Mouse (Mus musculus) spleen, adult 2 months (tissue): ENCODE measurements around the gene Abcc2. TPM values are rescaled to one million over a fixed set of nuclear protein-coding genes. Genes with fewer than 3 reads are reported as not detected.

Experiments
- DNase-seq, 2 experiments: peaks; one replicate each; pipeline versions ENCODE4 v3.0.0 to v3.0.0-alpha.2; 2012 to 2021; ENCODE audit warnings: low spot score in 2 of 2, low read depth in 1 of 2
- H3K27ac ChIP-seq: fragments of 200-500 bp; 2 replicates; pipeline ENCODE4 v1.5.1; 2012; ENCODE audit warnings: low read length, inconsistent platforms; ENCODE audit not compliant: insufficient read depth
- H3K27me3 ChIP-seq: fragments of 200-500 bp; 2 replicates; pipeline ENCODE4 v1.6.1; 2012; ENCODE audit warnings: mild to moderate bottlenecking, moderate library complexity, low read length, inconsistent platforms; ENCODE audit not compliant: control insufficient read depth, insufficient read depth
- H3K36me3 ChIP-seq: fragments of 200-500 bp; 2 replicates; pipeline ENCODE4 v1.6.1; 2012; ENCODE audit warnings: mild to moderate bottlenecking, low read length, inconsistent platforms; ENCODE audit not compliant: control insufficient read depth, insufficient read depth
- H3K4me1 ChIP-seq: fragments of 200-500 bp; 2 replicates; pipeline ENCODE4 v1.6.1; 2011; ENCODE audit warnings: inconsistent platforms; ENCODE audit not compliant: control insufficient read depth, insufficient read depth, insufficient read length
- H3K4me3 ChIP-seq: fragments of 200-500 bp; 2 replicates; pipeline ENCODE4 v1.5.1; 2011; ENCODE audit warnings: mild to moderate bottlenecking, inconsistent platforms; ENCODE audit not compliant: insufficient read depth, insufficient read length; ENCODE audit errors: extremely low read depth
- CTCF ChIP-seq: fragments of 200-500 bp; IDR thresholded peaks from 2 replicates; pipeline ENCODE4 v1.5.1; 2011; ENCODE audit warnings: mild to moderate bottlenecking, inconsistent platforms; ENCODE audit not compliant: insufficient read depth, insufficient read length, insufficient replicate concordance; ENCODE audit errors: extremely low read depth
- POLR2A ChIP-seq: fragments of 200-500 bp; IDR thresholded peaks from 2 replicates; pipeline ENCODE4 v1.6.1; 2011; ENCODE audit warnings: low read depth, low read length, inconsistent platforms
- WGBS: fragments of 180-500 bp; shearing (Covaris S2); methylation state at CpG from one replicate; pipeline ENCODE4 v1.1.7; 2018; 5-methylcytosine and 5-hydroxymethylcytosine counted together
- polyA plus RNA-seq: library from polyadenylated mRNA; depleted of rRNA; stranded (reverse); fragments of >200 nt; gene quantifications from 2 replicates; pipeline ENCODE4 v1.2.3, GENCODE M21; 2012; rRNA removed

The Abcc2 gene
- polyA plus RNA-seq, 1 experiment: 0.14 TPM

GRCm38 (mm10) chr19:43884668-43885498, 102.9 kb downstream of the Abcc2 start:
- WGBS: 41% methylated on average over 13 of the region's 13 CpGs
- Histone ChIP-seq H3K4me3 (no peak overlapping the region), H3K27ac (no peak overlapping the region), H3K27me3 (peaks cover 3% of the 10 kb centered on the region; the same call in 1 of the 2 replicates), H3K36me3 (no peaks in the 10 kb centered on the region), H3K4me1 (no peaks in the 10 kb centered on the region)
- no peak for TF ChIP-seq CTCF
- TF ChIP-seq POLR2A: no peak
- no peak for DNase-seq

DNA sequence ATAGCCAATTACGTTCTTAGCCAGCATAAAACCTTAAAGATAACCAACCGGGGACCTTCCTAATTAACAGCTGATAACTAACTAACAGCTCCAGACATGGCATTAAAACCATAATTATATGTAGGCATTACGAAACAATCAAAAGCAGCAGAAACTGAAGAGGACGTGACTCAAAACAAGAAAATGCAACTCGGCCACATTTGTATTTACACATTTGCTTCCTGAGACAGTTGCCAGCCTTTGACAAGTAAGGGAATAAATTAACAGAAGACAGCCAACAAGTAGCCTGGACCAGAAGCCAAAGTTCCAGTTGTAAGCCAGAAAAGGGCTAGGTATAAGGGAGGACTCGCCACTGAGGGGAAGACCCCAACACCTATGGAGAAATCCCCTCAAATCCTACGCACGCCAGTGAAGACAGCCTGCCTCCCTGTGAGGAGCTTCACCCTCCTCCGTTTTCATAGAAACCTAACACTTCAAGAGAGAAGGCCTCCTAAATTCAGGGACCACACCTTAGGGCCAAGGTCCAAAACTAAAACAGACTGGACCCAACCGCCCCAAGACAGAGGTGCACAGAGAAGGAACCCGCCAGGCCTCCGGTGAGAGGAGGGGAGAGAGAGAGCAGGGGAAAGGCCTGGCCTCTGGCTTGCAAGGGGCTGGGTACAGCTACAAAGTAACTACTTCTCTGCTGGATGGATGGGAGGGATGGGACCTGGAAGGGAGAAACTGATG, 104.5 kb downstream of the Abcc2 start:
- Histone ChIP-seq H3K27me3 (0 out of 2 replicates have a peak, but pooled peaks cover 1% of the 10 kb centered on the region), H3K4me1 (no peaks in the 10 kb centered on the region), H3K36me3 (no peaks in the 10 kb centered on the region; the same call in 1 of the 2 replicates), H3K4me3 (no peak overlapping the region), H3K27ac (no peak overlapping the region)
- 87% methylated on average over 12 of the region's 12 CpGs for WGBS
- TF ChIP-seq POLR2A (no peak), CTCF (no peak)
- DNase-seq: no peak

DNA sequence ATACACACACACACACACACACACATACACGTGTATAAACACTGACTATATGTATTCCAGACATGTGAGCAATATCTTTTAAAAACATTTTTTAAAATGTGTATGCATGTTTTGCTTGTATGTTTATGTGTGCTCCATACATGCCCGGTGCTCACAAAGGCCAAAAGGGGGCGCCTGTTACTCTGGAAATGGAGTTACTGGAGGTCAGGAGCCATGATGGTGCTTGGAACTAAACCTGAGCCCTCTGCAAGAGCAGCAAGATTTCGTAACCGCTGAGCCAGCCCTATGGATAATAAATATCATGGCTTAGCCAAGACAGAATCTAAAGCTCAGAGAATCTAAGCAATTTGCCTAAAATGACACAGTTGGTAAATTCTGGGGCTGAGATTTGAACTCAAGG, 105.2 kb downstream of the Abcc2 start:
- no peaks in the 10 kb centered on the region for H3K4me1 ChIP-seq
- H3K27me3 ChIP-seq: no peaks in the 10 kb centered on the region
- TF ChIP-seq CTCF: no peak
- TF ChIP-seq POLR2A: no peak
- H3K36me3 ChIP-seq: no peaks in the 10 kb centered on the region; the same call in 1 of the 2 replicates
- no peak for DNase-seq
- no peak overlapping the region for H3K4me3 ChIP-seq
- H3K27ac ChIP-seq: no peak overlapping the region
- WGBS: 90% methylated on average over 5 of the region's 5 CpGs

- no peak for DNase-seq
- no peak overlapping the region for H3K27ac ChIP-seq
- 95% methylated on average over 2 of the region's 2 CpGs for WGBS
- TF ChIP-seq CTCF (no peak), POLR2A (no peak)
- H3K4me3 ChIP-seq: no peak overlapping the region
- H3K36me3 ChIP-seq: no peaks in the 10 kb centered on the region; the same call in 1 of the 2 replicates
- H3K4me1 ChIP-seq: no peaks in the 10 kb centered on the region
- H3K27me3 ChIP-seq: no peaks in the 10 kb centered on the region
Measured at GRCm38 (mm10) chr19:43887725-43888124, 105.7 kb downstream of the Abcc2 start.

Other genes starting within 250 kb of the Abcc2 start
- gene Nkx2-3, start 169.9 kb upstream of the Abcc2 start, polyA plus RNA-seq: 7.4 and 11.6 TPM in 2 replicates
- gene Slc25a28, start 107.3 kb upstream of the Abcc2 start, polyA plus RNA-seq: 56.4 and 76.9 TPM in 2 replicates
- gene Entpd7, start 92.5 kb upstream of the Abcc2 start, polyA plus RNA-seq: 3.5 and 4.6 TPM in 2 replicates
- gene Cutc, start 29.2 kb upstream of the Abcc2 start, polyA plus RNA-seq: 3.4 and 5.2 TPM in 2 replicates
- gene Cox15, start 29.2 kb upstream of the Abcc2 start, polyA plus RNA-seq: 7.4 and 8.0 TPM in 2 replicates
- gene Dnmbp, start 158.0 kb downstream of the Abcc2 start, polyA plus RNA-seq: 8.9 and 9.9 TPM in 2 replicates
- gene Cpn1, start 204.4 kb downstream of the Abcc2 start, polyA plus RNA-seq: 1.4 and 1.7 TPM in 2 replicates
- gene Cyp2c23, start 247.0 kb downstream of the Abcc2 start, polyA plus RNA-seq: 0.12 TPM in 1 of 2 replicates, not detected in the other